Mouse (Mus musculus) stomach, postnatal 0 days (tissue): ENCODE data around the gene Pde8a. TPM values are rescaled to one million over a fixed set of nuclear protein-coding genes. Genes with fewer than 3 reads are reported as not detected.
"Not testable (repeated sequence)": the region's sequence is repeated elsewhere in the genome, so short reads cannot be mapped to it uniquely, and the experiment has no call there.

Experiments
- ATAC-seq: fragments of 200-750 bp; cut with Nextera tagmentation; 2 replicates; pipeline ENCODE4 v1.8.0; 2017; ENCODE audit not compliant: low FRiP score, low TSS enrichment
- DNase-seq: peaks from one replicate; pipeline ENCODE4 v3.0.0-alpha.2; 2016; ENCODE audit warnings: low spot score
- H3K27ac ChIP-seq: fragments of 300-500 bp; sonication (generic); replicated peaks from 2 replicates; pipeline ENCODE4 v1.5.1; 2014; ENCODE audit warnings: mild to moderate bottlenecking, control low read depth
- H3K27me3 ChIP-seq: fragments of 300-500 bp; sonication (generic); 2 replicates; pipeline ENCODE4 v1.6.1; 2014; ENCODE audit warnings: low read length; ENCODE audit not compliant: control insufficient read depth, insufficient read depth
- H3K36me3 ChIP-seq: fragments of 300-500 bp; sonication (generic); 2 replicates; pipeline ENCODE4 v1.6.1; 2014; ENCODE audit warnings: low read length, mixed read lengths; ENCODE audit not compliant: control insufficient read depth, insufficient read depth
- H3K4me1 ChIP-seq: fragments of 300-500 bp; sonication (generic); replicated peaks from 2 replicates; pipeline ENCODE4 v1.6.1; 2014; ENCODE audit warnings: antibody characterized with exemption; ENCODE audit not compliant: control insufficient read depth, insufficient read depth
- H3K4me2 ChIP-seq: fragments of 300-500 bp; sonication (generic); replicated peaks from 2 replicates; pipeline ENCODE4 v1.6.1; 2014; ENCODE audit warnings: low read depth, mild to moderate bottlenecking, control low read depth, moderate library complexity
- H3K4me3 ChIP-seq: fragments of 300-500 bp; sonication (generic); 2 replicates; pipeline ENCODE4 v1.5.1; 2014; ENCODE audit warnings: low read depth, low read length, control low read depth
- H3K9ac ChIP-seq: fragments of 300-500 bp; sonication (generic); 2 replicates; pipeline ENCODE4 v1.6.1; 2014; ENCODE audit warnings: mild to moderate bottlenecking, low read length, control low read depth, mixed read lengths
- H3K9me3 ChIP-seq: fragments of 300-500 bp; sonication (generic); 2 replicates; pipeline ENCODE4 v1.6.1; 2016; ENCODE audit warnings: low read length; ENCODE audit not compliant: control insufficient read depth
- CTCF ChIP-seq: IDR thresholded peaks from 2 replicates; pipeline ENCODE4 v1.5.1; 2016; ENCODE audit warnings: antibody characterized with exemption, low read depth, mild to moderate bottlenecking, moderate library complexity
- EP300 ChIP-seq: optimal IDR thresholded peaks from 2 replicates; pipeline ENCODE3; 2016; ENCODE audit warnings: antibody characterized with exemption
- WGBS: fragments of 180-500 bp; shearing (Covaris S2); extraction: QIAGEN DNeasy Blood & Tissue Kit; methylation state at CpG from one replicate; pipeline ENCODE4 v1.1.7; 2014; 5-methylcytosine and 5-hydroxymethylcytosine counted together
- polyA plus RNA-seq: library from polyadenylated mRNA; unstranded; fragments of >200 nt; fragmentation: Nextera tagmentation; extraction: Ambion mirVana; gene quantifications from 2 replicates; pipeline ENCODE4 v1.2.1, GENCODE M21; 2015

The Pde8a gene
- polyA plus RNA-seq, 1 experiment from 2014 or later: 4.9 TPM

GRCm38 (mm10) chr7:81176187-81176769 is 37.1 kb upstream of the Pde8a start:
- Histone ChIP-seq H3K27ac (no peak overlapping the region), H3K9ac (no peak overlapping the region), H3K9me3 (no peaks in the 10 kb centered on the region), H3K4me3 (no peak overlapping the region), H3K36me3 (no peaks in the 10 kb centered on the region), H3K4me1 (no peaks in the 10 kb centered on the region), H3K4me2 (no peak overlapping the region), H3K27me3 (no peaks in the 10 kb centered on the region)
- no peak for ATAC-seq
- DNase-seq: no peak
- TF ChIP-seq EP300 (no peak), CTCF (no peak)
- 55% methylated on average over 5 of the region's 5 CpGs for WGBS

- no peak overlapping the region for H3K4me3 ChIP-seq
- no peaks in the 10 kb centered on the region for H3K36me3 ChIP-seq
- no peaks in the 10 kb centered on the region for H3K27me3 ChIP-seq
- no peak overlapping the region for H3K27ac ChIP-seq
- 52% methylated on average over 5 of the region's 5 CpGs for WGBS
- H3K4me2 ChIP-seq: no peak overlapping the region
- no peaks in the 10 kb centered on the region for H3K9me3 ChIP-seq
- ATAC-seq (no peak), DNase-seq (no peak)
- no peak overlapping the region for H3K9ac ChIP-seq
- no peaks in the 10 kb centered on the region for H3K4me1 ChIP-seq
- TF ChIP-seq CTCF (no peak), EP300 (no peak)
These were observed 33.9 kb upstream of the Pde8a start for GRCm38 (mm10) chr7:81179494-81179893.

GRCm38 (mm10) chr7:81182492-81183175 is 30.8 kb upstream of the Pde8a start:
- Histone ChIP-seq H3K9me3 (no peaks in the 10 kb centered on the region), H3K4me3 (no peak overlapping the region), H3K27ac (no peak overlapping the region), H3K36me3 (no peaks in the 10 kb centered on the region), H3K4me2 (no peak overlapping the region), H3K4me1 (no peaks in the 10 kb centered on the region), H3K27me3 (no peaks in the 10 kb centered on the region), H3K9ac (no peak overlapping the region)
- TF ChIP-seq CTCF (no peak), EP300 (no peak)
- no peak for DNase-seq
- ATAC-seq: no peak
- WGBS: 72% methylated on average over 10 of the region's 10 CpGs

- no peak overlapping the region for H3K4me3 ChIP-seq
- H3K4me2 ChIP-seq: no peak overlapping the region
- ATAC-seq (no peak), DNase-seq (no peak)
- H3K9me3 ChIP-seq: no peaks in the 10 kb centered on the region
- H3K36me3 ChIP-seq: no peaks in the 10 kb centered on the region
- H3K4me1 ChIP-seq: no peaks in the 10 kb centered on the region
- H3K9ac ChIP-seq: no peak overlapping the region
- H3K27me3 ChIP-seq: no peaks in the 10 kb centered on the region
- H3K27ac ChIP-seq: no peak overlapping the region
- TF ChIP-seq EP300: no peak
- no peak for TF ChIP-seq CTCF
These were observed 30.2 kb upstream of the Pde8a start for GRCm38 (mm10) chr7:81183181-81183580.

GRCm38 (mm10) chr7:81184136-81184535 is 29.3 kb upstream of the Pde8a start:
- no peaks in the 10 kb centered on the region for H3K27me3 ChIP-seq
- ATAC-seq: no peak
- no peak for DNase-seq
- no peak overlapping the region for H3K4me2 ChIP-seq
- H3K4me1 ChIP-seq: no peaks in the 10 kb centered on the region
- 88% methylated on average over 2 of the region's 2 CpGs for WGBS
- H3K9ac ChIP-seq: no peak overlapping the region
- no peaks in the 10 kb centered on the region for H3K9me3 ChIP-seq
- no peak overlapping the region for H3K4me3 ChIP-seq
- H3K27ac ChIP-seq: no peak overlapping the region
- TF ChIP-seq CTCF (no peak), EP300 (no peak)
- no peaks in the 10 kb centered on the region for H3K36me3 ChIP-seq

- 83% methylated on average over 1 of the region's 1 CpGs for WGBS
- no peak for TF ChIP-seq EP300
- 0 out of 2 replicates have a peak, but pooled peaks have one; percentile 12 for TF ChIP-seq CTCF
These were observed 28.7 kb upstream of the Pde8a start for GRCm38 (mm10) chr7:81184651-81185050.

GRCm38 (mm10) chr7:81186036-81186435 is 27.4 kb upstream of the Pde8a start:
- H3K4me2 ChIP-seq, H3K27me3 ChIP-seq, DNase-seq, H3K36me3 ChIP-seq, H3K4me3 ChIP-seq, H3K27ac ChIP-seq, H3K9me3 ChIP-seq, H3K9ac ChIP-seq, ATAC-seq, H3K4me1 ChIP-seq: not testable (repeated sequence)

More at GRCm38 (mm10) chr7:81184651-81185050, 28.7 kb upstream of the Pde8a start:
- H3K9ac ChIP-seq: no peak overlapping the region
- no peak overlapping the region for H3K4me3 ChIP-seq
- H3K36me3 ChIP-seq: no peaks in the 10 kb centered on the region
- H3K9me3 ChIP-seq: no peaks in the 10 kb centered on the region
- no peak overlapping the region for H3K4me2 ChIP-seq
- H3K4me1 ChIP-seq: no peaks in the 10 kb centered on the region
- ATAC-seq: no peak
- no peak overlapping the region for H3K27ac ChIP-seq
- no peak for DNase-seq
- no peaks in the 10 kb centered on the region for H3K27me3 ChIP-seq
